ENCODE assay signal across 7 mouse cellular contexts in the genomic region with DNA sequence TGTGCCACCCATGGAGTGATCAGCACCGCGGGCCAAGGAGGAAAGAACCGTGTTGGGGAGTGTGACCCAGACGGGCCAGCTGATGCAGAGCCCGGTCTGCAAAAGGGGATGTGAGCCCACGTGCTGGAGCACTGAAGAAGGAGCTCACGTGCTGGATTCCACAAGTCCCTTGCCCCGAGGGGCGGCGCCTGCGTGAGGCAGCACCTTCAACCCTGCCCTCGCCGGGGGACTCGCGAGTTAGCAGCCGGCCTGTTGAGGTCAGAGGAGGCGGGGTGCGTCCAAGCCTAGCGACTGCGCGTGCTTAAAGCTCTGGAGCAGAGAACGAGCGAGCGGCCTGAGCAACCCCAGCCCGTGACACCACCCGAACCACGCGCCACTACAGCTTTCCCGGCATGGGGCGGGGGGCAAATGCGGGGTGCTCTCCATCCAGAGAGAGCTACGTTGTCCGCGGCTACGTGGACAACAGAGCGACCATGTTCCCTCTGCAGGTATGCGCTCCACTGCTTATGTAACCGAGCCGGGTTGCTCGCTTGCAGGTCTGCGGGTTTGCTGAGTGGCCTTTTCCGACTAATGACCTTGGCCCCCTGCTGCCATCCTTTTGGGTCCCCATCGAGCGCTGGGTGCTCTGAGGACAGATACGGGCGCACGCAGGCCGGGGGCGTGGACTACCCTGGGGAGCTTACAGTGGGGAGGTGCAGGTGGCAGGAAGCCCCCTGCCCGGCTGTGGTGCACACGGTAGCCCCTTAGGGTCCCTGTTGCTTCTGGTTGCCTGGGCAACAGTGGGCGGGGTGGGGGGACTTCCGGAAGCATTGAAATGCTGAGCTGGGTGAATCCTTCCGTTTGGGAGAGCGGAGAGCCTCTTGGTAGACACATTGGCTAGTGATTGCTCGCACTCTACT. TPM values are rescaled to one million over a fixed set of nuclear protein-coding genes. Genes with fewer than 3 reads are reported as not detected.
A peak's percentile ranks its signal among the peaks of the same experiment; 100 is the strongest.
DNase-seq lines count a peak whose midpoint lies in the region; ATAC-seq and TF ChIP-seq lines count a peak whose summit lies in the region.

No protein-coding gene starts in this region.

- peak overlapping the region; percentile 67 for H3K9ac ChIP-seq in hindbrain, embryonic 14.5 days
- H3K9ac ChIP-seq in limb, embryonic 12.5 days (replicated peaks): peak overlapping the region; percentile 53; the same call in 1 of the 2 replicates
- H3K9ac ChIP-seq in midbrain, embryonic 11.5 days (ENCODE audit: low read length): peak overlapping the region; percentile 54
- H3K9ac ChIP-seq in stomach, embryonic 14.5 days (replicated peaks; ENCODE audit: low read depth, low read length): peak overlapping the region; percentile 25; the same call in 1 of the 2 replicates

- peak overlapping the region; percentile 76 for H3K27ac ChIP-seq in gastrocnemius, adult 2 months
- 0 out of 2 replicates have a peak overlapping the region, but pooled peaks have one; percentile 7 for H3K27ac ChIP-seq in hindbrain, embryonic 14.5 days
- H3K27ac ChIP-seq in limb, embryonic 12.5 days: no peak overlapping the region
- H3K27ac ChIP-seq in midbrain, embryonic 11.5 days (ENCODE audit: low read depth, low read length): no peak overlapping the region
- H3K27ac ChIP-seq in stomach, embryonic 14.5 days (ENCODE audit: low read length): no peak overlapping the region

- TF ChIP-seq CTCF in gastrocnemius, adult 2 months (IDR thresholded peaks at IDR 0.05): no peak

- peak overlapping the region; percentile 84 for H3K4me3 ChIP-seq in gastrocnemius, adult 2 months
- peak overlapping the region; percentile 45 for H3K4me3 ChIP-seq in hindbrain, embryonic 14.5 days (replicated peaks; ENCODE audit: low read length)
- peak overlapping the region; percentile 49 for H3K4me3 ChIP-seq in limb, embryonic 12.5 days (replicated peaks)
- H3K4me3 ChIP-seq in midbrain, embryonic 11.5 days (ENCODE audit: low read depth, low read length): peak overlapping the region; percentile 42
- peak overlapping the region; percentile 43 for H3K4me3 ChIP-seq in stomach, embryonic 14.5 days (ENCODE audit: low read depth, low read length)

- no peaks in the 10 kb centered on the region for H3K9me3 ChIP-seq in hindbrain, embryonic 14.5 days (ENCODE audit: control insufficient read depth, low read length)
- H3K9me3 ChIP-seq in limb, embryonic 12.5 days: no peaks in the 10 kb centered on the region
- H3K9me3 ChIP-seq in midbrain, embryonic 11.5 days (ENCODE audit: control insufficient read depth, low read length): no peaks in the 10 kb centered on the region
- H3K9me3 ChIP-seq in stomach, embryonic 14.5 days (ENCODE audit: control insufficient read depth, low read depth, low read length): no peaks in the 10 kb centered on the region

- peak; percentile 75 to 77 for DNase-seq in adrenal gland, adult 18-20 months (ENCODE audit: low spot score in 2 of 2)
- peak; percentile 71 for DNase-seq in cerebellum, adult 9-10 months
- DNase-seq in gastrocnemius, adult 2 months: peak; percentile 82
- peak; percentile 46 for DNase-seq in hindbrain, embryonic 14.5 days (ENCODE audit: low spot score)
- DNase-seq in midbrain, embryonic 11.5 days (ENCODE audit: low spot score, missing footprints): peak; percentile 93

- H3K27me3 ChIP-seq in hindbrain, embryonic 14.5 days (ENCODE audit: control insufficient read depth, insufficient read depth, low read length): 0 out of 2 replicates have a peak, but pooled peaks cover 7% of the 10 kb centered on the region
- H3K27me3 ChIP-seq in limb, embryonic 12.5 days: peaks cover 25% of the 10 kb centered on the region
- peaks cover 12% of the 10 kb centered on the region; the same call in 1 of the 2 replicates for H3K27me3 ChIP-seq in midbrain, embryonic 11.5 days (ENCODE audit: control insufficient read depth, insufficient read depth, low read length)
- no peaks in the 10 kb centered on the region for H3K27me3 ChIP-seq in stomach, embryonic 14.5 days (ENCODE audit: control insufficient read depth, insufficient read depth, low read length)

- peaks cover 18% of the 10 kb centered on the region for H3K4me1 ChIP-seq in hindbrain, embryonic 14.5 days (replicated peaks; ENCODE audit: control insufficient read depth, insufficient read depth, low read length)
- H3K4me1 ChIP-seq in limb, embryonic 12.5 days (replicated peaks): peaks cover 42% of the 10 kb centered on the region
- peaks cover 13% of the 10 kb centered on the region for H3K4me1 ChIP-seq in midbrain, embryonic 11.5 days (ENCODE audit: control insufficient read depth, insufficient read depth, low read length)
- peaks cover 24% of the 10 kb centered on the region for H3K4me1 ChIP-seq in stomach, embryonic 14.5 days (ENCODE audit: control insufficient read depth, insufficient read depth, low read length)

- peak overlapping the region; percentile 99 for H3K4me2 ChIP-seq in hindbrain, embryonic 14.5 days (replicated peaks)
- H3K4me2 ChIP-seq in limb, embryonic 12.5 days: peak overlapping the region; percentile 95
- peak overlapping the region; percentile 90 for H3K4me2 ChIP-seq in midbrain, embryonic 11.5 days
- peak overlapping the region; percentile 95 for H3K4me2 ChIP-seq in stomach, embryonic 14.5 days (replicated peaks; ENCODE audit: low read depth, low read length)

- peak; percentile 51 for ATAC-seq in hindbrain, embryonic 14.5 days (ENCODE audit: low FRiP score)
- peak; percentile 29; the same call in 1 of the 2 replicates for ATAC-seq in limb, embryonic 12.5 days (ENCODE audit: insufficient number of reproducible peaks, insufficient read depth, low FRiP score, low TSS enrichment, low read depth)
- peak; percentile 58 for ATAC-seq in midbrain, embryonic 11.5 days (ENCODE audit: low FRiP score)
- peak; percentile 20; the same call in 1 of the 2 replicates for ATAC-seq in stomach, embryonic 14.5 days (ENCODE audit: insufficient number of reproducible peaks, insufficient read depth, low FRiP score, low read depth)

- H3K36me3 ChIP-seq in hindbrain, embryonic 14.5 days (replicated peaks; ENCODE audit: control insufficient read depth, insufficient read depth): no peaks in the 10 kb centered on the region
- no peaks in the 10 kb centered on the region for H3K36me3 ChIP-seq in limb, embryonic 12.5 days
- H3K36me3 ChIP-seq in midbrain, embryonic 11.5 days (ENCODE audit: control insufficient read depth, insufficient read depth, low read length): no peaks in the 10 kb centered on the region
- no peaks in the 10 kb centered on the region for H3K36me3 ChIP-seq in stomach, embryonic 14.5 days (ENCODE audit: control insufficient read depth, insufficient read depth, low read length)

- intact Hi-C loops in gastrocnemius, adult 2 months (cut with DNase I): no loop called here

- under 1% methylated on average over 56 of the region's 56 CpGs for WGBS in hindbrain, embryonic 14.5 days
- WGBS in limb, embryonic 12.5 days: 1% methylated on average over 56 of the region's 56 CpGs
- under 1% methylated on average over 56 of the region's 56 CpGs for WGBS in midbrain, embryonic 11.5 days
- 2% methylated on average over 56 of the region's 56 CpGs for WGBS in stomach, embryonic 14.5 days

RNA-seq across cellular contexts. Expression of gene Notch3, which starts 52.9 kb away (rescaled TPM):
- total RNA-seq in adrenal gland, adult 18-20 months (2021): 1 to 10 TPM; 5.2 to 8.8 TPM
- total RNA-seq in gastrocnemius, adult 2 months (2021): 10 to 100 TPM; 10.7 to 14.8 TPM
- polyA plus RNA-seq in hindbrain, embryonic 14.5 days (2014; fragmentation: Nextera tagmentation; extraction: Ambion mirVana): 8.1 and 9.8 TPM in 2 replicates
- polyA plus RNA-seq in limb, embryonic 12.5 days (2016; fragmentation: Nextera tagmentation; extraction: Ambion mirVana): 21.5 and 24.2 TPM in 2 replicates
- 21.4 and 21.9 TPM in 2 replicates for polyA plus RNA-seq in midbrain, embryonic 11.5 days (2014; fragmentation: Nextera tagmentation; extraction: Ambion mirVana)
- 21.4 and 22.2 TPM in 2 replicates for polyA plus RNA-seq in stomach, embryonic 14.5 days (2014; fragmentation: Nextera tagmentation; extraction: Ambion mirVana)

Comparison
In these comparisons a context has a peak if more than half of its experiments do, and no peak if none do; other contexts are left out.
1. H3K27ac ChIP-seq: peak in gastrocnemius, adult 2 months (single experiment) and hindbrain, embryonic 14.5 days (single experiment); none in limb, embryonic 12.5 days (single experiment), midbrain, embryonic 11.5 days (single experiment) and stomach, embryonic 14.5 days (single experiment).
2. Peak in every context shown above with its lines, with median percentiles within 50 percentile points of each other: DNase-seq, H3K4me3 ChIP-seq, ATAC-seq, H3K4me2 ChIP-seq and H3K9ac ChIP-seq.